8 mouse cellular contexts compared by ENCODE assay signal in the genomic region with DNA sequence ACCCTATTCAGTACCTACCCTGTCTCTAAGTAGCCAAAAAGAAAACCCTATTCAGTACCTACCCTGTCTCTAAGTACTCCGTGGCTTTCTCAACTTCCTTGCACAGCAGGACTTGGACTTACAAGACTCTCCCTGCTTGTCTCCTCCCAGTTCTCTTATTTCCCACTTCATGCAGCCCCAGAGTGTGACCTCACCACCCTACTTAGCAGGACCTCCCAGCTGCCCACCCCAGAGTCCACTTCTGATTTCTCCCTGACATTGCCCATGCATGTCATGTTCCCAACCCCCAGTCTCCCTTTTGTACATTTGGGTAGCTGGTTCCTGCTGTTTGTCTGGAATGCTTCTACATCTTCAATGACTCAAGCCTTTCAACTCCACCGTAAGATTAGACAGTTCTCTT. TPM values are rescaled to one million over a fixed set of nuclear protein-coding genes. Genes with fewer than 3 reads are reported as not detected.
DNase-seq lines count a peak whose midpoint lies in the region; ATAC-seq and TF ChIP-seq lines count a peak whose summit lies in the region.

No protein-coding gene starts in this region.

- no peak for ATAC-seq in forebrain, embryonic 12.5 days (ENCODE audit: low FRiP score)
- no peak for ATAC-seq in intestine, postnatal 0 days
- no peak for ATAC-seq in midbrain, embryonic 12.5 days (ENCODE audit: low FRiP score, low read depth)
- ATAC-seq in CD4-positive, CD25-positive, alpha-beta regulatory T cell, adult 4 months, result no peak
- ATAC-seq in inflammation-experienced regulatory T-cells, adult 6 months, result no peak

- peak overlapping the region; percentile 93 for H3K9ac ChIP-seq in forebrain, embryonic 12.5 days
- H3K9ac ChIP-seq in intestine, postnatal 0 days (ENCODE audit: low read depth, low read length), result peak overlapping the region; percentile 92
- H3K9ac ChIP-seq in midbrain, embryonic 12.5 days (replicated peaks), result peak overlapping the region; percentile 98

- H3K4me1 ChIP-seq in E14TG2a.4 (replicated peaks; ENCODE audit: low read depth, low read length), result peaks cover 50% of the 10 kb centered on the region
- peaks cover 26% of the 10 kb centered on the region for H3K4me1 ChIP-seq in forebrain, embryonic 12.5 days
- H3K4me1 ChIP-seq in intestine, postnatal 0 days (replicated peaks; ENCODE audit: control insufficient read depth, insufficient read depth, low read length), result peaks cover 6% of the 10 kb centered on the region
- peaks cover 15% of the 10 kb centered on the region for H3K4me1 ChIP-seq in midbrain, embryonic 12.5 days

- peak overlapping the region; percentile 99 for H3K4me2 ChIP-seq in forebrain, embryonic 12.5 days
- peak overlapping the region; percentile 80 for H3K4me2 ChIP-seq in intestine, postnatal 0 days (replicated peaks; ENCODE audit: low read depth)
- H3K4me2 ChIP-seq in midbrain, embryonic 12.5 days (replicated peaks), result peak overlapping the region; percentile 98

- peaks cover 10% of the 10 kb centered on the region for H3K36me3 ChIP-seq in E14TG2a.4 (ENCODE audit: insufficient read depth, low read length)
- H3K36me3 ChIP-seq in forebrain, embryonic 12.5 days (replicated peaks), result peaks cover 3% of the 10 kb centered on the region
- H3K36me3 ChIP-seq in intestine, postnatal 0 days (ENCODE audit: control insufficient read depth, insufficient read depth), result peaks cover 4% of the 10 kb centered on the region; the same call in 1 of the 2 replicates
- peaks cover 2% of the 10 kb centered on the region for H3K36me3 ChIP-seq in midbrain, embryonic 12.5 days

- H3K27me3 ChIP-seq in E14TG2a.4 (ENCODE audit: insufficient read depth, low read length), result no peaks in the 10 kb centered on the region
- peaks cover 16% of the 10 kb centered on the region; the same call in 1 of the 2 replicates for H3K27me3 ChIP-seq in forebrain, embryonic 12.5 days
- H3K27me3 ChIP-seq in intestine, postnatal 0 days (replicated peaks; ENCODE audit: control insufficient read depth, insufficient read depth, low read length), result no peaks in the 10 kb centered on the region
- H3K27me3 ChIP-seq in midbrain, embryonic 12.5 days, result peaks cover 13% of the 10 kb centered on the region

- H3K27ac ChIP-seq in forebrain, embryonic 12.5 days, result peak overlapping the region; percentile 100
- peak overlapping the region; percentile 100 for H3K27ac ChIP-seq in intestine, postnatal 0 days (ENCODE audit: low read depth, low read length)
- H3K27ac ChIP-seq in midbrain, embryonic 12.5 days (replicated peaks), result peak overlapping the region; percentile 100; the same call in 1 of the 2 replicates

- peak overlapping the region; percentile 99 for H3K4me3 ChIP-seq in E14TG2a.4 (replicated peaks; ENCODE audit: low read length)
- peak overlapping the region; percentile 99 for H3K4me3 ChIP-seq in forebrain, embryonic 12.5 days (replicated peaks)
- peak overlapping the region; percentile 98 for H3K4me3 ChIP-seq in intestine, postnatal 0 days (ENCODE audit: low read depth, low read length)
- H3K4me3 ChIP-seq in midbrain, embryonic 12.5 days, result peak overlapping the region; percentile 99

- WGBS in forebrain, embryonic 12.5 days, result 8% methylated on average over 2 of the region's 2 CpGs
- 0% methylated on average over 2 of the region's 2 CpGs for WGBS in intestine, postnatal 0 days
- WGBS in midbrain, embryonic 12.5 days, result 7% methylated on average over 2 of the region's 2 CpGs

- no peak for TF ChIP-seq CTCF in E14TG2a.4 (conservative IDR thresholded peaks at IDR 0.05; ENCODE audit: low read length)
- no peak for TF ChIP-seq CTCF in intestine, postnatal 0 days (IDR thresholded peaks at IDR 0.05; ENCODE audit: low read depth)

- DNase-seq in adrenal gland, adult (ENCODE audit: inconsistent age in 2 of 2, low spot score in 1 of 2), result peak; percentile 45 to 76
- DNase-seq in adrenal gland, adult 8-10 months, result no peak

- no peaks in the 10 kb centered on the region for H3K9me3 ChIP-seq in E14TG2a.4 (ENCODE audit: low read length)
- H3K9me3 ChIP-seq in forebrain, embryonic 12.5 days, result no peaks in the 10 kb centered on the region
- H3K9me3 ChIP-seq in intestine, postnatal 0 days (ENCODE audit: control insufficient read depth), result no peaks in the 10 kb centered on the region
- no peaks in the 10 kb centered on the region for H3K9me3 ChIP-seq in midbrain, embryonic 12.5 days

RNA-seq across cellular contexts. Expression of gene Brd2, which starts 1.1 kb away (rescaled TPM):
- 100 to 1,000 TPM; 185 to 240 (median 215) TPM for total RNA-seq in adrenal gland, adult 8-10 months (2022)
- 138 and 146 TPM in 2 replicates for polyA plus RNA-seq in forebrain, embryonic 12.5 days (2016; fragmentation: Nextera tagmentation; extraction: Ambion mirVana)
- polyA plus RNA-seq in intestine, postnatal 0 days (2015; fragmentation: Nextera tagmentation; extraction: Ambion mirVana), result 51.8 and 60.0 TPM in 2 replicates
- 144 and 148 TPM in 2 replicates for polyA plus RNA-seq in midbrain, embryonic 12.5 days (2016; fragmentation: Nextera tagmentation; extraction: Ambion mirVana)
- polyA plus RNA-seq in CD4-positive, CD25-positive, alpha-beta regulatory T cell, adult 4 months (2017; shearing (Covaris generic)), result 100 to 1,000 TPM; 108 to 154 TPM
- polyA plus RNA-seq in inflammation-experienced regulatory T-cells, adult 6 months (2017; shearing (Covaris generic)), result 100 to 1,000 TPM; 115 to 154 (median 144) TPM

RNA-seq across cellular contexts. Expression of gene H2-DMa, which starts 4.2 kb away (rescaled TPM):
- total RNA-seq in adrenal gland, adult 8-10 months (2022), result 10 to 100 TPM; 12.2 to 24.6 (median 21.1) TPM
- polyA plus RNA-seq in forebrain, embryonic 12.5 days (2016; fragmentation: Nextera tagmentation; extraction: Ambion mirVana), result 9.1 and 9.6 TPM in 2 replicates
- 15.2 and 16.7 TPM in 2 replicates for polyA plus RNA-seq in intestine, postnatal 0 days (2015; fragmentation: Nextera tagmentation; extraction: Ambion mirVana)
- 9.8 and 9.9 TPM in 2 replicates for polyA plus RNA-seq in midbrain, embryonic 12.5 days (2016; fragmentation: Nextera tagmentation; extraction: Ambion mirVana)
- 100 to 1,000 TPM; 144 to 205 TPM for polyA plus RNA-seq in CD4-positive, CD25-positive, alpha-beta regulatory T cell, adult 4 months (2017; shearing (Covaris generic))
- 100 to 1,000 TPM in 2 of 3 experiments, 10 to 100 TPM in 1; 75.8 to 241 (median 198) TPM for polyA plus RNA-seq in inflammation-experienced regulatory T-cells, adult 6 months (2017; shearing (Covaris generic))

RNA-seq across cellular contexts. Expression of gene H2-DMb2, which starts 19.6 kb away (rescaled TPM):
- total RNA-seq in adrenal gland, adult 8-10 months (2022), result 1 to 10 TPM; 2.0 to 4.5 (median 4.0) TPM
- not detected in 2 replicates for polyA plus RNA-seq in forebrain, embryonic 12.5 days (2016; fragmentation: Nextera tagmentation; extraction: Ambion mirVana)
- 0.97 and 0.98 TPM in 2 replicates for polyA plus RNA-seq in intestine, postnatal 0 days (2015; fragmentation: Nextera tagmentation; extraction: Ambion mirVana)
- 0.16 and 0.23 TPM in 2 replicates for polyA plus RNA-seq in midbrain, embryonic 12.5 days (2016; fragmentation: Nextera tagmentation; extraction: Ambion mirVana)
- polyA plus RNA-seq in CD4-positive, CD25-positive, alpha-beta regulatory T cell, adult 4 months (2017; shearing (Covaris generic)), result 10 to 100 TPM in 1 of 2 experiments, 1 to 10 TPM in 1; 3.7 to 27.1 TPM
- polyA plus RNA-seq in inflammation-experienced regulatory T-cells, adult 6 months (2017; shearing (Covaris generic)), result 10 to 100 TPM in 2 of 3 experiments, 1 to 10 TPM in 1; 9.2 to 14.4 (median 11.3) TPM

RNA-seq across cellular contexts. Expression of gene H2-DMb1, which starts 29.4 kb away (rescaled TPM):
- 10 to 100 TPM in 2 of 4 experiments, 1 to 10 TPM in 2; 5.2 to 11.5 (median 10.5) TPM for total RNA-seq in adrenal gland, adult 8-10 months (2022)
- 0.38 and 0.69 TPM in 2 replicates for polyA plus RNA-seq in forebrain, embryonic 12.5 days (2016; fragmentation: Nextera tagmentation; extraction: Ambion mirVana)
- polyA plus RNA-seq in intestine, postnatal 0 days (2015; fragmentation: Nextera tagmentation; extraction: Ambion mirVana), result 5.1 and 6.4 TPM in 2 replicates
- 0.16 and 0.73 TPM in 2 replicates for polyA plus RNA-seq in midbrain, embryonic 12.5 days (2016; fragmentation: Nextera tagmentation; extraction: Ambion mirVana)
- 1 to 10 TPM; 3.4 to 6.2 TPM for polyA plus RNA-seq in CD4-positive, CD25-positive, alpha-beta regulatory T cell, adult 4 months (2017; shearing (Covaris generic))
- polyA plus RNA-seq in inflammation-experienced regulatory T-cells, adult 6 months (2017; shearing (Covaris generic)), result 1 to 10 TPM; 2.3 to 5.0 (median 4.5) TPM

RNA-seq across cellular contexts. Expression of gene H2-Oa, which starts 31.4 kb away (rescaled TPM):
- total RNA-seq in adrenal gland, adult 8-10 months (2022), result 1 to 10 TPM in 1 of 4 experiments, under 1 TPM in 3; 0.24 to 1.1 (median 0.64) TPM
- polyA plus RNA-seq in forebrain, embryonic 12.5 days (2016; fragmentation: Nextera tagmentation; extraction: Ambion mirVana), result 0.27 and 0.41 TPM in 2 replicates
- 0.25 and 0.90 TPM in 2 replicates for polyA plus RNA-seq in intestine, postnatal 0 days (2015; fragmentation: Nextera tagmentation; extraction: Ambion mirVana)
- 0.17 and 0.56 TPM in 2 replicates for polyA plus RNA-seq in midbrain, embryonic 12.5 days (2016; fragmentation: Nextera tagmentation; extraction: Ambion mirVana)
- 10 to 100 TPM; 56.0 to 68.2 TPM for polyA plus RNA-seq in CD4-positive, CD25-positive, alpha-beta regulatory T cell, adult 4 months (2017; shearing (Covaris generic))
- polyA plus RNA-seq in inflammation-experienced regulatory T-cells, adult 6 months (2017; shearing (Covaris generic)), result 10 to 100 TPM; 14.3 to 81.2 (median 53.9) TPM
